Mouse (Mus musculus) hindbrain, embryonic 14.5 days (tissue): ENCODE measurements around the gene Cnpy1. TPM values are rescaled to one million over a fixed set of nuclear protein-coding genes. Genes with fewer than 3 reads are reported as not detected.

Experiments
- ATAC-seq: fragments of 200-750 bp; cut with Nextera tagmentation; 2 replicates; pipeline ENCODE4 v1.8.0; 2017; ENCODE audit warnings: moderate number of reproducible peaks, mild to moderate bottlenecking, moderate TSS enrichment, moderate library complexity; ENCODE audit not compliant: low FRiP score
- DNase-seq: peaks from one replicate; pipeline ENCODE4 v3.0.0-alpha.2; 2015; ENCODE audit warnings: low spot score
- H3K27ac ChIP-seq: fragments of 300-500 bp; sonication (generic); 2 replicates; pipeline ENCODE4 v1.5.1; 2014; ENCODE audit warnings: mild to moderate bottlenecking, moderate library complexity
- H3K27me3 ChIP-seq: fragments of 300-500 bp; sonication (generic); 2 replicates; pipeline ENCODE4 v1.6.1; 2014; ENCODE audit warnings: mild to moderate bottlenecking, low read length, mixed read lengths; ENCODE audit not compliant: control insufficient read depth, insufficient read depth
- H3K36me3 ChIP-seq: fragments of 300-500 bp; sonication (generic); replicated peaks from 2 replicates; pipeline ENCODE4 v1.6.1; 2014; ENCODE audit not compliant: control insufficient read depth, insufficient read depth
- H3K4me1 ChIP-seq: fragments of 300-500 bp; sonication (generic); replicated peaks from 2 replicates; pipeline ENCODE4 v1.6.1; 2014; ENCODE audit warnings: antibody characterized with exemption, low read length, mixed read lengths; ENCODE audit not compliant: control insufficient read depth, insufficient read depth
- H3K4me2 ChIP-seq: fragments of 300-500 bp; sonication (generic); replicated peaks from 2 replicates; pipeline ENCODE4 v1.6.1; 2014; ENCODE audit warnings: mild to moderate bottlenecking, moderate library complexity
- H3K4me3 ChIP-seq: fragments of 300-500 bp; sonication (generic); replicated peaks from 2 replicates; pipeline ENCODE4 v1.5.1; 2014; ENCODE audit warnings: mild to moderate bottlenecking, low read length
- H3K9ac ChIP-seq: fragments of 300-500 bp; sonication (generic); 2 replicates; pipeline ENCODE4 v1.6.1; 2014
- H3K9me3 ChIP-seq: fragments of 300-500 bp; sonication (generic); 2 replicates; pipeline ENCODE4 v1.6.1; 2016; ENCODE audit warnings: low read length; ENCODE audit not compliant: control insufficient read depth
- WGBS: fragments of 180-500 bp; shearing (Covaris S2); extraction: QIAGEN DNeasy Blood & Tissue Kit; methylation state at CpG from one replicate; pipeline ENCODE4 v1.1.7; 2014; 5-methylcytosine and 5-hydroxymethylcytosine counted together
- polyA plus RNA-seq: library from polyadenylated mRNA; unstranded; fragments of >200 nt; fragmentation: Nextera tagmentation; extraction: Ambion mirVana; gene quantifications from 2 replicates; pipeline ENCODE4 v1.2.1, GENCODE M21; 2014

Cnpy1 gene
- polyA plus RNA-seq, 1 experiment from 2014 or later = 2.3 TPM

GRCm38 (mm10) chr5:28178322-28178721 lies 67.3 kb downstream of the Cnpy1 start:
- ATAC-seq (no peak), DNase-seq (no peak)
- H3K27ac ChIP-seq = no peak overlapping the region
- no peaks in the 10 kb centered on the region for H3K36me3 ChIP-seq
- no peak overlapping the region for H3K4me2 ChIP-seq
- H3K27me3 ChIP-seq = peaks cover 80% of the 10 kb centered on the region
- H3K9me3 ChIP-seq = no peaks in the 10 kb centered on the region
- H3K4me1 ChIP-seq = no peaks in the 10 kb centered on the region
- H3K4me3 ChIP-seq = no peak overlapping the region
- WGBS = 18% methylated on average over 5 of the region's 5 CpGs
- no peak overlapping the region for H3K9ac ChIP-seq

GRCm38 (mm10) chr5:28176585-28176984 lies 69.0 kb downstream of the Cnpy1 start:
- no peak overlapping the region for H3K27ac ChIP-seq
- no peak overlapping the region for H3K4me2 ChIP-seq
- H3K27me3 ChIP-seq = peaks cover 96% of the 10 kb centered on the region
- no peaks in the 10 kb centered on the region for H3K9me3 ChIP-seq
- no peak for ATAC-seq
- H3K4me3 ChIP-seq = no peak overlapping the region
- WGBS = 0% methylated on average over 2 of the region's 2 CpGs
- no peak for DNase-seq
- H3K4me1 ChIP-seq = no peaks in the 10 kb centered on the region
- no peak overlapping the region for H3K9ac ChIP-seq
- H3K36me3 ChIP-seq = no peaks in the 10 kb centered on the region

GRCm38 (mm10) chr5:28176023-28176422 lies 69.6 kb downstream of the Cnpy1 start:
- no peak for DNase-seq
- Histone ChIP-seq H3K4me2 (peak overlapping the region; percentile 38; the same call in 1 of the 2 replicates), H3K27me3 (peaks cover 96% of the 10 kb centered on the region), H3K4me1 (no peaks in the 10 kb centered on the region), H3K9ac (no peak overlapping the region), H3K9me3 (no peaks in the 10 kb centered on the region), H3K27ac (0 out of 2 replicates have a peak overlapping the region, but pooled peaks have one; percentile 16), H3K4me3 (no peak overlapping the region), H3K36me3 (no peaks in the 10 kb centered on the region)
- WGBS = 7% methylated on average over 4 of the region's 4 CpGs
- no peak for ATAC-seq

GRCm38 (mm10) chr5:28175570-28175919 lies 70.1 kb downstream of the Cnpy1 start:
- Histone ChIP-seq H3K4me3 (peak overlapping the region; percentile 3; the same call in 1 of the 2 replicates), H3K9me3 (no peaks in the 10 kb centered on the region), H3K4me2 (peak overlapping the region; percentile 38), H3K27ac (peak overlapping the region; percentile 73), H3K36me3 (no peaks in the 10 kb centered on the region), H3K9ac (peak overlapping the region; percentile 21; the same call in 1 of the 2 replicates), H3K4me1 (no peaks in the 10 kb centered on the region; the same call in 1 of the 2 replicates), H3K27me3 (peaks cover 96% of the 10 kb centered on the region)
- ATAC-seq = 0 out of 2 replicates have a peak, but pooled peaks have one; percentile 28
- no peak for DNase-seq
- WGBS = 3% methylated on average over 10 of the region's 10 CpGs

- Histone ChIP-seq H3K4me1 (no peaks in the 10 kb centered on the region; the same call in 1 of the 2 replicates), H3K9me3 (no peaks in the 10 kb centered on the region), H3K9ac (peak overlapping the region; percentile 21; the same call in 1 of the 2 replicates), H3K4me3 (peak overlapping the region; percentile 3; the same call in 1 of the 2 replicates), H3K4me2 (peak overlapping the region; percentile 38), H3K36me3 (no peaks in the 10 kb centered on the region), H3K27me3 (peaks cover 94% of the 10 kb centered on the region), H3K27ac (peak overlapping the region; percentile 73)
- 1% methylated on average over 24 of the region's 24 CpGs for WGBS
- no peak for DNase-seq
- 0 out of 2 replicates have a peak, but pooled peaks have one; percentile 29 for ATAC-seq
These were observed 70.6 kb downstream of the Cnpy1 start for GRCm38 (mm10) chr5:28174876-28175569.

- no peaks in the 10 kb centered on the region; the same call in 1 of the 2 replicates for H3K4me1 ChIP-seq
- no peak overlapping the region for H3K9ac ChIP-seq
- H3K4me2 ChIP-seq = peak overlapping the region; percentile 34
- DNase-seq (no peak), ATAC-seq (no peak)
- H3K27me3 ChIP-seq = peaks cover 96% of the 10 kb centered on the region
- WGBS = 1% methylated on average over 8 of the region's 9 CpGs
- no peaks in the 10 kb centered on the region for H3K36me3 ChIP-seq
- H3K27ac ChIP-seq = peak overlapping the region; percentile 45; the same call in 1 of the 2 replicates
- no peaks in the 10 kb centered on the region for H3K9me3 ChIP-seq
- H3K4me3 ChIP-seq = no peak overlapping the region
These were observed 71.5 kb downstream of the Cnpy1 start for GRCm38 (mm10) chr5:28174086-28174485.

- Histone ChIP-seq H3K27me3 (peaks cover 95% of the 10 kb centered on the region), H3K9ac (0 out of 2 replicates have a peak overlapping the region, but pooled peaks have one; percentile 35), H3K4me3 (no peak overlapping the region), H3K9me3 (no peaks in the 10 kb centered on the region), H3K27ac (no peak overlapping the region), H3K4me2 (peak overlapping the region; percentile 34), H3K4me1 (no peaks in the 10 kb centered on the region; the same call in 1 of the 2 replicates), H3K36me3 (no peaks in the 10 kb centered on the region)
- DNase-seq (no peak), ATAC-seq (no peak)
- 7% methylated on average over 1 of the region's 1 CpGs for WGBS
These were observed 71.9 kb downstream of the Cnpy1 start for GRCm38 (mm10) chr5:28173674-28174073.

- Histone ChIP-seq H3K36me3 (no peaks in the 10 kb centered on the region), H3K27me3 (peaks cover 93% of the 10 kb centered on the region), H3K9me3 (no peaks in the 10 kb centered on the region), H3K4me1 (no peaks in the 10 kb centered on the region; the same call in 1 of the 2 replicates), H3K4me3 (no peak overlapping the region), H3K27ac (no peak overlapping the region), H3K9ac (peak overlapping the region; percentile 35; the same call in 1 of the 2 replicates), H3K4me2 (peak overlapping the region; percentile 34)
- ATAC-seq (no peak), DNase-seq (no peak)
- 4% methylated on average over 4 of the region's 4 CpGs for WGBS
These were observed 72.5 kb downstream of the Cnpy1 start for GRCm38 (mm10) chr5:28172921-28173670.

GRCm38 (mm10) chr5:28172261-28172920 lies 73.2 kb downstream of the Cnpy1 start:
- H3K27ac ChIP-seq = no peak overlapping the region

More at GRCm38 (mm10) chr5:28172261-28172920, 73.2 kb downstream of the Cnpy1 start:
- Histone ChIP-seq H3K27me3 (peaks cover 86% of the 10 kb centered on the region), H3K4me2 (peak overlapping the region; percentile 34), H3K9ac (no peak overlapping the region; the same call in 1 of the 2 replicates), H3K4me3 (no peak overlapping the region), H3K9me3 (no peaks in the 10 kb centered on the region), H3K4me1 (no peaks in the 10 kb centered on the region; the same call in 1 of the 2 replicates), H3K36me3 (no peaks in the 10 kb centered on the region)
- DNase-seq (no peak), ATAC-seq (no peak)
- 8% methylated on average over 8 of the region's 8 CpGs for WGBS
